Mouse (Mus musculus): ENCODE results near the gene Zfp882. TPM values are rescaled to one million over a fixed set of nuclear protein-coding genes. Genes with fewer than 3 reads are reported as not detected.

The Zfp882 gene
- 13.7 TPM for polyA plus RNA-seq (2015; fragmentation: Illumina TruSeq; extraction: RNeasy Lipid Tissue Mini Kit (QIAGEN cat#74804); ENCODE audit: insufficient read depth, low replicate concordance)

GRCm38 (mm10) chr8:71908309-71909261, at the start of gene Zfp882, which contains the start of gene Zfp617:
Zfp882 (plus strand) TSS chr8:71908608.
Zfp617 (plus strand) TSS chr8:71908635.

GRCm38 (mm10) chr8:71881618-71882274, 26.7 kb upstream of the Zfp882 start, which contains the start of gene Zfp709:
Zfp709 (plus strand) TSS chr8:71882019.

GRCm38 (mm10) chr8:71950482-71951221, 42.2 kb downstream of the Zfp882 start, which contains the start of gene Zfp961:
Zfp961 (plus strand) TSS chr8:71951038.

Other genes starting within 250 kb of the Zfp882 start
- gene Unc13a, start 236.9 kb upstream of the Zfp882 start, polyA plus RNA-seq (2015; fragmentation: Illumina TruSeq; extraction: RNeasy Lipid Tissue Mini Kit (QIAGEN cat#74804); ENCODE audit: insufficient read depth, low replicate concordance): 0.22 TPM
- 13.5 TPM for gene Jak3, start 232.3 kb upstream of the Zfp882 start, polyA plus RNA-seq (2015; fragmentation: Illumina TruSeq; extraction: RNeasy Lipid Tissue Mini Kit (QIAGEN cat#74804); ENCODE audit: insufficient read depth, low replicate concordance)
- gene Insl3, start 219.4 kb upstream of the Zfp882 start, polyA plus RNA-seq (2015; fragmentation: Illumina TruSeq; extraction: RNeasy Lipid Tissue Mini Kit (QIAGEN cat#74804); ENCODE audit: insufficient read depth, low replicate concordance): 7.9 TPM
- 4.4 TPM for gene B3gnt3, start 206.8 kb upstream of the Zfp882 start, polyA plus RNA-seq (2015; fragmentation: Illumina TruSeq; extraction: RNeasy Lipid Tissue Mini Kit (QIAGEN cat#74804); ENCODE audit: insufficient read depth, low replicate concordance)
- gene Fcho1, start 182.9 kb upstream of the Zfp882 start, polyA plus RNA-seq (2015; fragmentation: Illumina TruSeq; extraction: RNeasy Lipid Tissue Mini Kit (QIAGEN cat#74804); ENCODE audit: insufficient read depth, low replicate concordance): 65.2 TPM
- 18.8 TPM for gene Zfp709, start 26.6 kb upstream of the Zfp882 start, polyA plus RNA-seq (2015; fragmentation: Illumina TruSeq; extraction: RNeasy Lipid Tissue Mini Kit (QIAGEN cat#74804); ENCODE audit: insufficient read depth, low replicate concordance)
- gene Zfp617, start within 50 bp of the Zfp882 start, polyA plus RNA-seq (2015; fragmentation: Illumina TruSeq; extraction: RNeasy Lipid Tissue Mini Kit (QIAGEN cat#74804); ENCODE audit: insufficient read depth, low replicate concordance): 46.6 TPM
- gene Zfp961, start 42.4 kb downstream of the Zfp882 start, polyA plus RNA-seq (2015; fragmentation: Illumina TruSeq; extraction: RNeasy Lipid Tissue Mini Kit (QIAGEN cat#74804); ENCODE audit: insufficient read depth, low replicate concordance): 56.0 TPM
- gene Cyp4f18, start 101.0 kb downstream of the Zfp882 start, polyA plus RNA-seq (2015; fragmentation: Illumina TruSeq; extraction: RNeasy Lipid Tissue Mini Kit (QIAGEN cat#74804); ENCODE audit: insufficient read depth, low replicate concordance): 35.6 TPM
- gene Olfr372, start 132.6 kb downstream of the Zfp882 start, polyA plus RNA-seq (2015; fragmentation: Illumina TruSeq; extraction: RNeasy Lipid Tissue Mini Kit (QIAGEN cat#74804); ENCODE audit: insufficient read depth, low replicate concordance): 0.08 TPM
- gene Olfr373, start 174.6 kb downstream of the Zfp882 start, polyA plus RNA-seq (2015; fragmentation: Illumina TruSeq; extraction: RNeasy Lipid Tissue Mini Kit (QIAGEN cat#74804); ENCODE audit: insufficient read depth, low replicate concordance): not detected
- gene Olfr374, start 198.4 kb downstream of the Zfp882 start, polyA plus RNA-seq (2015; fragmentation: Illumina TruSeq; extraction: RNeasy Lipid Tissue Mini Kit (QIAGEN cat#74804); ENCODE audit: insufficient read depth, low replicate concordance): 0.10 TPM
- gene Tpm4, start 226.4 kb downstream of the Zfp882 start, polyA plus RNA-seq (2015; fragmentation: Illumina TruSeq; extraction: RNeasy Lipid Tissue Mini Kit (QIAGEN cat#74804); ENCODE audit: insufficient read depth, low replicate concordance): 486 TPM